Mouse (Mus musculus) forebrain, embryonic 12.5 days (tissue): Measurements from ENCODE around the gene Limd1. TPM values are rescaled to one million over a fixed set of nuclear protein-coding genes. Genes with fewer than 3 reads are reported as not detected.

ENCODE experiments used
- ATAC-seq: fragments of 200-750 bp; cut with Nextera tagmentation; 2 replicates; pipeline ENCODE4 v1.8.0; 2017; ENCODE audit warnings: moderate TSS enrichment; ENCODE audit not compliant: low FRiP score
- H3K27ac ChIP-seq: fragments of 300-500 bp; sonication (generic); 2 replicates; pipeline ENCODE4 v1.5.1; 2016; ENCODE audit warnings: mild to moderate bottlenecking
- H3K27me3 ChIP-seq: fragments of 300-500 bp; sonication (generic); 2 replicates; pipeline ENCODE4 v1.6.1; 2016; ENCODE audit warnings: mild to moderate bottlenecking
- H3K36me3 ChIP-seq: fragments of 300-500 bp; sonication (generic); replicated peaks from 2 replicates; pipeline ENCODE4 v1.6.1; 2016; ENCODE audit warnings: mild to moderate bottlenecking
- H3K4me1 ChIP-seq: fragments of 300-500 bp; sonication (generic); 2 replicates; pipeline ENCODE4 v1.6.1; 2016
- H3K4me2 ChIP-seq: fragments of 300-500 bp; sonication (generic); 2 replicates; pipeline ENCODE4 v1.6.1; 2016; ENCODE audit warnings: mild to moderate bottlenecking, moderate library complexity
- H3K4me3 ChIP-seq: fragments of 300-500 bp; sonication (generic); replicated peaks from 2 replicates; pipeline ENCODE4 v1.5.1; 2016; ENCODE audit warnings: mild to moderate bottlenecking
- H3K9ac ChIP-seq: fragments of 300-500 bp; sonication (generic); 2 replicates; pipeline ENCODE4 v1.6.1; 2016; ENCODE audit warnings: mild to moderate bottlenecking
- H3K9me3 ChIP-seq: fragments of 300-500 bp; sonication (generic); 2 replicates; pipeline ENCODE4 v1.6.1; 2016
- WGBS: fragments of 180-500 bp; shearing (Covaris S2); methylation state at CpG from one replicate; pipeline ENCODE4 v1.1.7; 2016; 5-methylcytosine and 5-hydroxymethylcytosine counted together
- polyA plus RNA-seq: library from polyadenylated mRNA; unstranded; fragments of >200 nt; fragmentation: Nextera tagmentation; extraction: Ambion mirVana; gene quantifications from 2 replicates; pipeline ENCODE4 v1.2.1, GENCODE M21; 2016

The Limd1 gene
- polyA plus RNA-seq, 1 experiment from 2014 or later: 46.2 TPM

- H3K9ac ChIP-seq: no peak overlapping the region
Measured at GRCm38 (mm10) chr9:123468406-123469085, 10.0 kb upstream of the Limd1 start.

GRCm38 (mm10) chr9:123469087-123469486, 9.4 kb upstream of the Limd1 start:
- ATAC-seq: no peak
- no peak overlapping the region for H3K4me3 ChIP-seq
- no peak overlapping the region for H3K9ac ChIP-seq
- H3K4me2 ChIP-seq: no peak overlapping the region
- H3K27me3 ChIP-seq: no peaks in the 10 kb centered on the region
- no peaks in the 10 kb centered on the region for H3K36me3 ChIP-seq
- H3K4me1 ChIP-seq: no peaks in the 10 kb centered on the region; the same call in 1 of the 2 replicates
- no peaks in the 10 kb centered on the region for H3K9me3 ChIP-seq
- no peak overlapping the region for H3K27ac ChIP-seq

More at GRCm38 (mm10) chr9:123468406-123469085, 10.0 kb upstream of the Limd1 start:
- no peak overlapping the region for H3K4me3 ChIP-seq
- H3K36me3 ChIP-seq: peaks cover 2% of the 10 kb centered on the region; the same call in 1 of the 2 replicates
- WGBS: 75% methylated on average over 5 of the region's 5 CpGs
- H3K9me3 ChIP-seq: no peaks in the 10 kb centered on the region
- H3K4me1 ChIP-seq: no peaks in the 10 kb centered on the region; the same call in 1 of the 2 replicates
- ATAC-seq: no peak
- H3K27me3 ChIP-seq: no peaks in the 10 kb centered on the region
- no peak overlapping the region for H3K4me2 ChIP-seq
- H3K27ac ChIP-seq: no peak overlapping the region

- ATAC-seq: no peak
- Histone ChIP-seq H3K9me3 (no peaks in the 10 kb centered on the region), H3K27me3 (no peaks in the 10 kb centered on the region)
Measured at GRCm38 (mm10) chr9:123473377-123473776, 5.1 kb upstream of the Limd1 start.

GRCm38 (mm10) chr9:123475569-123475968, 2.9 kb upstream of the Limd1 start:
- H3K27ac ChIP-seq: no peak overlapping the region
- no peak for ATAC-seq
- H3K9ac ChIP-seq: no peak overlapping the region
- no peak overlapping the region for H3K4me2 ChIP-seq
- no peak overlapping the region for H3K4me3 ChIP-seq
- H3K9me3 ChIP-seq: no peaks in the 10 kb centered on the region
- no peaks in the 10 kb centered on the region for H3K27me3 ChIP-seq
- peaks cover 24% of the 10 kb centered on the region for H3K4me1 ChIP-seq
- no peaks in the 10 kb centered on the region for H3K36me3 ChIP-seq
- WGBS: 81% methylated on average over 1 of the region's 1 CpGs

More at GRCm38 (mm10) chr9:123473377-123473776, 5.1 kb upstream of the Limd1 start:
- no peak overlapping the region for H3K4me3 ChIP-seq
- H3K4me2 ChIP-seq: no peak overlapping the region
- H3K27ac ChIP-seq: no peak overlapping the region
- no peak overlapping the region for H3K9ac ChIP-seq
- no peaks in the 10 kb centered on the region for H3K36me3 ChIP-seq
- peaks cover 6% of the 10 kb centered on the region for H3K4me1 ChIP-seq

GRCm38 (mm10) chr9:123478031-123478585, 398 bp upstream of the Limd1 start:
- Histone ChIP-seq H3K27ac (no peak overlapping the region), H3K4me2 (peak overlapping the region; percentile 76), H3K27me3 (no peaks in the 10 kb centered on the region), H3K9ac (peak overlapping the region; percentile 25; the same call in 1 of the 2 replicates), H3K36me3 (peaks cover 5% of the 10 kb centered on the region), H3K4me3 (peak overlapping the region; percentile 69), H3K9me3 (no peaks in the 10 kb centered on the region), H3K4me1 (peaks cover 49% of the 10 kb centered on the region)
- WGBS: 1% methylated on average over 26 of the region's 29 CpGs
- ATAC-seq: peak; percentile 80

GRCm38 (mm10) chr9:123479196-123479669, 727 bp downstream of the Limd1 start:
- peak overlapping the region; percentile 73 for H3K9ac ChIP-seq
- H3K36me3 ChIP-seq: peaks cover 8% of the 10 kb centered on the region
- peaks cover 55% of the 10 kb centered on the region for H3K4me1 ChIP-seq
- WGBS: 18% methylated on average over 17 of the region's 17 CpGs
- peak overlapping the region; percentile 69 for H3K4me3 ChIP-seq
- H3K4me2 ChIP-seq: peak overlapping the region; percentile 76
- peak overlapping the region; percentile 53; the same call in 1 of the 2 replicates for H3K27ac ChIP-seq
- peak; percentile 40 for ATAC-seq
- no peaks in the 10 kb centered on the region for H3K9me3 ChIP-seq
- H3K27me3 ChIP-seq: no peaks in the 10 kb centered on the region

- Histone ChIP-seq H3K4me2 (peak overlapping the region; percentile 76), H3K9ac (peak overlapping the region; percentile 73), H3K36me3 (peaks cover 14% of the 10 kb centered on the region), H3K27ac (no peak overlapping the region), H3K27me3 (no peaks in the 10 kb centered on the region), H3K4me3 (peak overlapping the region; percentile 69), H3K4me1 (peaks cover 55% of the 10 kb centered on the region), H3K9me3 (no peaks in the 10 kb centered on the region)
- WGBS: 93% methylated on average over 8 of the region's 8 CpGs
- no peak for ATAC-seq
Measured at GRCm38 (mm10) chr9:123479876-123480252, 1.4 kb downstream of the Limd1 start.

- Histone ChIP-seq H3K4me2 (peak overlapping the region; percentile 76), H3K9ac (peak overlapping the region; percentile 13; the same call in 1 of the 2 replicates), H3K27me3 (no peaks in the 10 kb centered on the region), H3K9me3 (no peaks in the 10 kb centered on the region), H3K4me1 (peaks cover 55% of the 10 kb centered on the region), H3K4me3 (peak overlapping the region; percentile 69), H3K36me3 (peaks cover 14% of the 10 kb centered on the region), H3K27ac (no peak overlapping the region)
- WGBS: 88% methylated on average over 18 of the region's 18 CpGs
- no peak for ATAC-seq
Measured at GRCm38 (mm10) chr9:123480253-123480921, 1.9 kb downstream of the Limd1 start.

GRCm38 (mm10) chr9:123481136-123481535, 2.6 kb downstream of the Limd1 start:
- Histone ChIP-seq H3K4me2 (peak overlapping the region; percentile 76), H3K4me3 (peak overlapping the region; percentile 69), H3K4me1 (peaks cover 55% of the 10 kb centered on the region), H3K9ac (peak overlapping the region; percentile 13; the same call in 1 of the 2 replicates), H3K27me3 (no peaks in the 10 kb centered on the region), H3K36me3 (peaks cover 14% of the 10 kb centered on the region), H3K27ac (no peak overlapping the region), H3K9me3 (no peaks in the 10 kb centered on the region)
- 83% methylated on average over 7 of the region's 7 CpGs for WGBS
- no peak for ATAC-seq

GRCm38 (mm10) chr9:123483598-123483997, 5.1 kb downstream of the Limd1 start:
- H3K9ac ChIP-seq: no peak overlapping the region
- no peak overlapping the region for H3K4me3 ChIP-seq
- H3K4me1 ChIP-seq: peaks cover 49% of the 10 kb centered on the region
- H3K27me3 ChIP-seq: no peaks in the 10 kb centered on the region
- peaks cover 14% of the 10 kb centered on the region for H3K36me3 ChIP-seq
- no peaks in the 10 kb centered on the region for H3K9me3 ChIP-seq
- H3K4me2 ChIP-seq: no peak overlapping the region
- 96% methylated on average over 1 of the region's 1 CpGs for whole genome bisulfite sequencing
- no peak overlapping the region for H3K27ac ChIP-seq
- ATAC-seq: no peak

GRCm38 (mm10) chr9:123484830-123485229, 6.3 kb downstream of the Limd1 start:
- 97% methylated on average over 3 of the region's 3 CpGs for WGBS
- Histone ChIP-seq H3K27me3 (no peaks in the 10 kb centered on the region), H3K9ac (no peak overlapping the region), H3K9me3 (no peaks in the 10 kb centered on the region), H3K4me1 (peaks cover 38% of the 10 kb centered on the region), H3K4me2 (no peak overlapping the region), H3K36me3 (peaks cover 18% of the 10 kb centered on the region), H3K4me3 (no peak overlapping the region), H3K27ac (no peak overlapping the region)
- no peak for ATAC-seq

- no peak for ATAC-seq
- Histone ChIP-seq H3K9me3 (no peaks in the 10 kb centered on the region), H3K36me3 (peaks cover 20% of the 10 kb centered on the region), H3K4me1 (peaks cover 31% of the 10 kb centered on the region), H3K27ac (no peak overlapping the region), H3K27me3 (no peaks in the 10 kb centered on the region), H3K9ac (no peak overlapping the region), H3K4me3 (no peak overlapping the region), H3K4me2 (no peak overlapping the region)
- 93% methylated on average over 4 of the region's 4 CpGs for WGBS
Measured at GRCm38 (mm10) chr9:123485561-123485960, 7.1 kb downstream of the Limd1 start.
